Mouse (Mus musculus) CD4-positive helper T cell, adult 2 months (primary cell): Measurements from ENCODE around the gene Exosc5.

ENCODE experiments used
- DNase-seq: peaks from one replicate; pipeline ENCODE4 v3.0.0-alpha.2; 2012; ENCODE audit warnings: low read depth, missing footprints, low spot score

Gene Exosc5

GRCm38 (mm10) chr7:25636373-25636772, 22.6 kb upstream of the Exosc5 start:
- peak; percentile 40 for DNase-seq

- no peak for DNase-seq
Measured at GRCm38 (mm10) chr7:25637099-25637498, 21.9 kb upstream of the Exosc5 start.

- no peak for DNase-seq
Measured at GRCm38 (mm10) chr7:25639754-25640153, 19.2 kb upstream of the Exosc5 start.

GRCm38 (mm10) chr7:25644136-25644535, 14.8 kb upstream of the Exosc5 start:
- DNase-seq, result no peak

- DNase-seq, result no peak
Measured at GRCm38 (mm10) chr7:25644631-25645030, 14.3 kb upstream of the Exosc5 start.

- DNase-seq, result no peak
Measured at GRCm38 (mm10) chr7:25645074-25645473, 13.9 kb upstream of the Exosc5 start.

- DNase-seq, result peak; percentile 66
Measured at GRCm38 (mm10) chr7:25647574-25648123, 11.3 kb upstream of the Exosc5 start.

- DNase-seq, result no peak
Measured at GRCm38 (mm10) chr7:25649839-25650238, 9.1 kb upstream of the Exosc5 start.

- DNase-seq, result no peak
Measured at GRCm38 (mm10) chr7:25651281-25651680, 7.7 kb upstream of the Exosc5 start.

- DNase-seq, result no peak
Measured at GRCm38 (mm10) chr7:25652244-25652759, 6.7 kb upstream of the Exosc5 start.

GRCm38 (mm10) chr7:25655601-25656428, 3.1 kb upstream of the Exosc5 start:
- no peak for DNase-seq

GRCm38 (mm10) chr7:25657785-25658184, 1.2 kb upstream of the Exosc5 start:
- no peak for DNase-seq

GRCm38 (mm10) chr7:25666381-25666780, 7.4 kb downstream of the Exosc5 start:
- DNase-seq, result no peak

- no peak for DNase-seq
Measured at GRCm38 (mm10) chr7:25669158-25669557, 10.2 kb downstream of the Exosc5 start.

- no peak for DNase-seq
Measured at GRCm38 (mm10) chr7:25669631-25670030, 10.7 kb downstream of the Exosc5 start.

GRCm38 (mm10) chr7:25670096-25670495, 11.1 kb downstream of the Exosc5 start:
- DNase-seq, result no peak

- DNase-seq, result no peak
Measured at GRCm38 (mm10) chr7:25671686-25672085, 12.7 kb downstream of the Exosc5 start.

- DNase-seq, result no peak
Measured at GRCm38 (mm10) chr7:25672442-25672841, 13.5 kb downstream of the Exosc5 start.

GRCm38 (mm10) chr7:25674297-25674696, 15.3 kb downstream of the Exosc5 start:
- DNase-seq, result no peak

- DNase-seq, result no peak
Measured at GRCm38 (mm10) chr7:25674719-25675300, 15.8 kb downstream of the Exosc5 start, which contains the start of gene Tmem91. Tmem91 (minus strand) TSS chr7:25675166.

- DNase-seq, result no peak
Measured at GRCm38 (mm10) chr7:25675405-25675804, 16.4 kb downstream of the Exosc5 start.

GRCm38 (mm10) chr7:25676085-25676781, 17.3 kb downstream of the Exosc5 start:
- DNase-seq, result no peak
